Mouse (Mus musculus) limb, embryonic 14.5 days (tissue): ENCODE data around the gene Med14. TPM values are rescaled to one million over a fixed set of nuclear protein-coding genes. Genes with fewer than 3 reads are reported as not detected.

Experiments
- ATAC-seq: fragments of 200-750 bp; cut with Nextera tagmentation; 2 replicates; pipeline ENCODE4 v1.8.0; 2017; ENCODE audit warnings: low read depth, moderate number of reproducible peaks, moderate TSS enrichment; ENCODE audit not compliant: low FRiP score
- DNase-seq: peaks from one replicate; pipeline ENCODE4 v3.0.0-alpha.2; 2015; ENCODE audit warnings: low spot score
- H3K27ac ChIP-seq: fragments of 300-500 bp; sonication (generic); replicated peaks from 2 replicates; pipeline ENCODE4 v1.5.1; 2014; ENCODE audit warnings: low read depth, mild to moderate bottlenecking, low read length, moderate library complexity, mixed read lengths
- H3K27me3 ChIP-seq: fragments of 300-500 bp; sonication (generic); 2 replicates; pipeline ENCODE4 v1.6.1; 2014; ENCODE audit warnings: low read length, mixed read lengths; ENCODE audit not compliant: control insufficient read depth, insufficient read depth
- H3K36me3 ChIP-seq: fragments of 300-500 bp; sonication (generic); 2 replicates; pipeline ENCODE4 v1.6.1; 2014; ENCODE audit warnings: mild to moderate bottlenecking, low read length, moderate library complexity, mixed read lengths; ENCODE audit not compliant: control insufficient read depth, insufficient read depth
- H3K4me1 ChIP-seq: fragments of 300-500 bp; sonication (generic); 2 replicates; pipeline ENCODE4 v1.6.1; 2014; ENCODE audit warnings: antibody characterized with exemption, low read length, mixed read lengths; ENCODE audit not compliant: control insufficient read depth, insufficient read depth
- H3K4me2 ChIP-seq: fragments of 300-500 bp; sonication (generic); replicated peaks from 2 replicates; pipeline ENCODE4 v1.6.1; 2014; ENCODE audit warnings: low read depth, mild to moderate bottlenecking, low read length, moderate library complexity; ENCODE audit not compliant: severe bottlenecking
- H3K4me3 ChIP-seq: fragments of 300-500 bp; sonication (generic); replicated peaks from 2 replicates; pipeline ENCODE4 v1.5.1; 2014; ENCODE audit warnings: low read length
- H3K9ac ChIP-seq: fragments of 300-500 bp; sonication (generic); 2 replicates; pipeline ENCODE4 v1.6.1; 2014; ENCODE audit warnings: mild to moderate bottlenecking, low read depth, low read length, moderate library complexity; ENCODE audit not compliant: severe bottlenecking
- H3K9me3 ChIP-seq: fragments of 300-500 bp; sonication (generic); 2 replicates; pipeline ENCODE4 v1.6.1; 2016; ENCODE audit warnings: low read length; ENCODE audit not compliant: control insufficient read depth
- POLR2A ChIP-seq: fragments of 200-500 bp; IDR thresholded peaks from 2 replicates; pipeline ENCODE4 v1.8.0; 2012; ENCODE audit warnings: inconsistent platforms, mild to moderate bottlenecking, moderate library complexity, borderline replicate concordance; ENCODE audit not compliant: insufficient read depth, insufficient read length; ENCODE audit errors: extremely low read depth
- WGBS: fragments of 180-500 bp; shearing (Covaris S2); extraction: QIAGEN DNeasy Blood & Tissue Kit; methylation state at CpG from one replicate; pipeline ENCODE4 v1.1.7; 2014; 5-methylcytosine and 5-hydroxymethylcytosine counted together
- polyA plus RNA-seq, 2 experiments: library from polyadenylated mRNA; depleted of rRNA in 1 of 2; stranded (reverse) in 1 of 2; unstranded in 1 of 2; fragments of >200 nt; fragmentation: Nextera tagmentation in 1 of 2; extraction: Ambion mirVana in 1 of 2; gene quantifications; 2 replicates each; pipeline versions ENCODE4 v1.2.1 to v1.2.3; 2012 to 2014

Med14 gene
- polyA plus RNA-seq (2012; rRNA removed) (27.8 and 34.5 TPM in 2 replicates), polyA plus RNA-seq (2014; fragmentation: Nextera tagmentation; extraction: Ambion mirVana) (25.0 and 25.1 TPM in 2 replicates)

DNA sequence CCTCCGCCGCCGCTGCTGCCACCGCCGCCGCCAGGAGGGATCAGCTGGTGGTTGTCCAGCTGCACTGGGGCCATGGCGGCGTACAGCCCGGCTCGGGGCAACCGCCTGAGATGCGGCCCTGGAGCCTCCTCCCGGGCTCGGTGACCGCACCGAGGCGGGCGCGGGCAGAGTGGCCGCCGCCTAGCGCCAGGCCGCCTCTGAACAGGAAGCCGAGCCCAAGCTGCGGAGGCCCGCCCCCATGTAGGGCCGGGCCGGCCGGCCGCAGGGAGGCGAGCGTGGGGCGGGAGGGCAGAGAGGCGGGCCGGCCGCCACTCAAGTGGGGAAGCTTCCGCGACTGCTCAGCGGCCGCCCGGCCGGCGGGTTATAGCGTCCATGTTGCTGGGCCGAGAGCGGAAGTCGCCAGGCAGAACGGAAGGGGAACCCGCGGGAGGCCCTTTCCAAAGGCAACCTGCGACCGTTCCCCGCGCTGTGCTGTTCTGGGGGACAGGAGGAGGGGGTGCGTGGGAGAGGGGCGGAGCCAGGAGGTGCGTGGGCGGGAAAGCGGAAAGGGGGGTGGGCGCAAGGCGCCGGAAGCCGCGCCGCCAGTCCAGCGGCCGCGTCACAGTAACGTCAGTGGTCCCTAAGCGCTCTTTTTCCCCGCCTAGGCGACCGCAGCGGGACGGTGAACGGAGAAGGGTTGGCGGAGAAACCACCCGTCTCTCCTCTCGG is at the start of gene Med14:
Gene Med14 (minus strand): TSS at position 448 of the 708 bp plus-strand sequence.
- peak within 1 kb of the TSS; percentile 55 for H3K4me2 ChIP-seq
- H3K36me3 ChIP-seq, result no peaks in the 10 kb centered on the region

GRCm38 (mm10) chrX:12800559-12800958 is 38.7 kb upstream of the Med14 start:
- 66% methylated on average over 4 of the region's 4 CpGs for WGBS
- Histone ChIP-seq H3K4me3 (no peak overlapping the region), H3K27ac (no peak overlapping the region), H3K9ac (no peak overlapping the region), H3K36me3 (no peaks in the 10 kb centered on the region), H3K4me2 (no peak overlapping the region), H3K27me3 (no peaks in the 10 kb centered on the region), H3K9me3 (no peaks in the 10 kb centered on the region), H3K4me1 (no peaks in the 10 kb centered on the region)
- TF ChIP-seq POLR2A, result no peak
- ATAC-seq, result no peak
- DNase-seq, result no peak

More for the DNA sequence above, at the start of gene Med14:
- Histone ChIP-seq H3K9ac (peak within 1 kb of the TSS; percentile 78), H3K4me3 (peak within 1 kb of the TSS; percentile 57), H3K27me3 (peaks cover 3% of the 10 kb centered on the region; the same call in 1 of the 2 replicates), H3K4me1 (no peaks in the 10 kb centered on the region), H3K9me3 (no peaks in the 10 kb centered on the region), H3K27ac (peak within 1 kb of the TSS; percentile 94)
- DNase-seq, result peak; percentile 88
- TF ChIP-seq POLR2A, result peak; percentile 59; the same call in 1 of the 2 replicates
- ATAC-seq, result peak; percentile 94
- 7% methylated on average over 17 of the region's 79 CpGs for WGBS

DNA sequence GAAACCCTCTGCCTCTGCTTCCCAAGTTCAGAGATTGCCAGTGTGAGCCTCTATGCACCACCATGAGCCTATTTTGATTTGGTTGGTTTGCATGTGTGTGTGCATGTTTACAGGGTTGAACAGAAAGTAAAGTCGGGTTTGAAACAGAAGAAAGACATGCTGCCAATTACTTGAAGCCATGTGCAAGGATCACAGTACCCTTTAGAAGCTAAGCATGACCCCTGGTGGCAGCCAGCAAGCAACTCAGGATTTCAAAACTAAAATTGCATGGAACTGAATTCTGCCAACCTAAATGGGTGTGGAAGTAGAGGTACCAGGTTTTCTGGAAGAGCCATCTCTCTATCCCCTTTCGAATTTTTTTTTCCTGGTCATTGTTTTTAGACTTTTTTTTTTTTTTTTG is 33.0 kb upstream of the Med14 start:
- no peak for TF ChIP-seq POLR2A
- H3K36me3 ChIP-seq, result no peaks in the 10 kb centered on the region
- no peaks in the 10 kb centered on the region for H3K4me1 ChIP-seq
- no peak for DNase-seq
- WGBS, result 50% methylated on average over 2 of the region's 2 CpGs
- no peaks in the 10 kb centered on the region for H3K27me3 ChIP-seq
- H3K4me3 ChIP-seq, result no peak overlapping the region
- H3K9ac ChIP-seq, result no peak overlapping the region
- ATAC-seq, result no peak
- H3K9me3 ChIP-seq, result no peaks in the 10 kb centered on the region
- no peak overlapping the region for H3K27ac ChIP-seq
- H3K4me2 ChIP-seq, result no peak overlapping the region

GRCm38 (mm10) chrX:12791674-12792340 is 29.9 kb upstream of the Med14 start:
- Histone ChIP-seq H3K4me2 (no peak overlapping the region), H3K4me1 (no peaks in the 10 kb centered on the region), H3K9me3 (no peaks in the 10 kb centered on the region), H3K9ac (no peak overlapping the region), H3K27me3 (no peaks in the 10 kb centered on the region), H3K36me3 (no peaks in the 10 kb centered on the region), H3K27ac (no peak overlapping the region), H3K4me3 (no peak overlapping the region)
- ATAC-seq (no peak), DNase-seq (no peak)
- no peak for TF ChIP-seq POLR2A
- WGBS, result 78% methylated on average over 4 of the region's 4 CpGs

DNA sequence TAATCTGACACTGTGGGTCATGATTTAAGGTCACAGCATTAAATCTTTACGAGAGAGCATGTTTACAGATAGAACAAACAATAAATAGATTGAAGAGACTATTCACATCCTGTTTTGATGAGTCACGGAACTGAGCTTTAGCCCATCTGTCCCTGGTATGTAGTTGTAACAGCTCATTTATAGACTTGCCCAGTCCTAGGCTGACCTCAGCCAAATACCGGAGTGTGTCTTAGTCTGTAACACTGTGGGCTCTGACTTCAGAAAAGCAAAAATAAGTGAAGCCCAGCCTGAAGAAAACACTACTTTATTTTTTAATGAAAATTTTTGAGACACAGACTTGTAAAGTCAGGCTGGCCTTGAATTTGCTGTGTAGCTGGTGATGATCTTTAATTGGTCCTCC is 11.4 kb upstream of the Med14 start:
- Histone ChIP-seq H3K36me3 (no peaks in the 10 kb centered on the region), H3K9ac (no peak overlapping the region), H3K27ac (no peak overlapping the region), H3K9me3 (no peaks in the 10 kb centered on the region), H3K4me1 (no peaks in the 10 kb centered on the region), H3K4me2 (no peak overlapping the region), H3K27me3 (no peaks in the 10 kb centered on the region), H3K4me3 (no peak overlapping the region)
- 63% methylated on average over 3 of the region's 3 CpGs for WGBS
- DNase-seq (no peak), ATAC-seq (no peak)
- TF ChIP-seq POLR2A, result no peak
